Mouse (Mus musculus) erythroblast, embryonic 14.5 days (primary cell): ENCODE data around the gene Rps3a1.

Experiments used
- GATA1 ChIP-seq: IDR thresholded peaks from 2 replicates; pipeline ENCODE4 v1.6.1; 2012; ENCODE audit warnings: low read length, inconsistent platforms, mixed read lengths
- TAL1 ChIP-seq: IDR thresholded peaks from 3 replicates; pipeline ENCODE4 v1.6.1; 2012; ENCODE audit warnings: low read length, inconsistent platforms, mixed read lengths

- TF ChIP-seq GATA1 (no peak), TAL1 (no peak)
Measured at GRCm38 (mm10) chr3:86119237-86119932, 23.1 kb downstream of the Rps3a1 start.
